Mouse (Mus musculus) forebrain, embryonic 14.5 days (tissue): ENCODE measurements around the gene Ccdc110. TPM values are rescaled to one million over a fixed set of nuclear protein-coding genes. Genes with fewer than 3 reads are reported as not detected.

ENCODE experiments used
- polyA plus RNA-seq: library from polyadenylated mRNA; unstranded; fragments of >200 nt; fragmentation: Nextera tagmentation; extraction: Ambion mirVana; gene quantifications from 2 replicates; pipeline ENCODE4 v1.2.1, GENCODE M21; 2014

Gene Ccdc110
- polyA plus RNA-seq, 1 experiment from 2014 or later = 0.17 TPM

Other genes with a start within 250 kb of the Ccdc110 start
- 8.2 and 9.0 TPM in 2 replicates for gene Pdlim3, start 49.2 kb upstream of the Ccdc110 start, polyA plus RNA-seq
- gene 1700029J07Rik, start 40.6 kb downstream of the Ccdc110 start, polyA plus RNA-seq = 1.9 and 3.5 TPM in 2 replicates
- gene Ufsp2, start 40.9 kb downstream of the Ccdc110 start, polyA plus RNA-seq = 47.4 and 51.1 TPM in 2 replicates
- 0.19 and 0.38 TPM in 2 replicates for gene Lrp2bp, start 64.7 kb downstream of the Ccdc110 start, polyA plus RNA-seq
- 18.5 and 26.8 TPM in 2 replicates for gene Ankrd37, start 71.1 kb downstream of the Ccdc110 start, polyA plus RNA-seq
- 20.8 and 23.0 TPM in 2 replicates for gene Cfap97, start 217.2 kb downstream of the Ccdc110 start, polyA plus RNA-seq
- 7.4 and 8.0 TPM in 2 replicates for gene Snx25, start 217.5 kb downstream of the Ccdc110 start, polyA plus RNA-seq